Mouse (Mus musculus) layer of hippocampus, adult 2 months (tissue): ENCODE measurements around the gene Ccdc65. TPM values are rescaled to one million over a fixed set of nuclear protein-coding genes. Genes with fewer than 3 reads are reported as not detected.
"Not testable (repeated sequence)": the region's sequence is repeated elsewhere in the genome, so short reads cannot be mapped to it uniquely, and the experiment has no call there.

Source experiments
- DNase-seq, 2 experiments: peaks; one replicate each; pipeline ENCODE4 v3.0.0; 2022; ENCODE audit warnings: low spot score in 2 of 2
- H3K27ac ChIP-seq: fragments of 200-600 bp; 2 replicates; pipeline ENCODE4 v1.8.1; 2022
- H3K4me3 ChIP-seq: fragments of 200-600 bp; 2 replicates; pipeline ENCODE4 v1.8.1; 2022; ENCODE audit warnings: mild to moderate bottlenecking
- CTCF ChIP-seq: fragments of 200-600 bp; conservative IDR thresholded peaks from 2 replicates; pipeline ENCODE4 v1.8.1; 2022; ENCODE audit warnings: antibody characterized with exemption, mild to moderate bottlenecking, moderate library complexity
- total RNA-seq, 2 experiments: library from RNA; stranded (reverse); gene quantifications; 2 replicates each; pipeline ENCODE4 v1.2.3; 2021

Gene Ccdc65
- total RNA-seq, 2 experiments from 2014 or later: 6.7 to 9.5 TPM

DNA sequence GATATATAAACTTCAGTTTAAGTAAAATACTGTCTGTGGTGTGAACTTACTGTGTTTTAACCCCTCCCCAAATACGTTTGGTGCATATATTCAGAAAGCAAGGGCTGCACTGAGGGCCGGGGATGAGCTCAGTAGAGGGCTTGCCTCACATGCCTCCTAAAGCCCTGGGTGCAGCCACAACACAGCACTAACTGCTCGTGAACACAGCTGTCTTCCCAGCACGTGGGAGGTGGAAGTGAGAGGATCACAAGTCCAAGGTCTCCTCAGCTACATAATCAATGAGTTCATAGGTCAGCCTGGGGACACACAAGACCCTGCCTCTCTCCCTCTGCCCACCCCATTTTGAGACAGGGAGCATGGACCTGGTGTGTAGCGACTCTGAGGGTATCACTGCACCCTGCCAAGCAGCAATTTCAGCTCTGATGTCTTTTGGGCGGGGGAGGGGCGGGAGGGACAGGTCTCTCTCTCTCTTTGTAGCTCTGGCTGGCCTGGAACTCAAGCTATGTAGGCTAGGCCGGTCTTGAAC, 24.1 kb downstream of the Ccdc65 start:
- H3K4me3 ChIP-seq: no peak overlapping the region
- no peak for DNase-seq
- H3K27ac ChIP-seq: no peak overlapping the region
- no peak for TF ChIP-seq CTCF

DNA sequence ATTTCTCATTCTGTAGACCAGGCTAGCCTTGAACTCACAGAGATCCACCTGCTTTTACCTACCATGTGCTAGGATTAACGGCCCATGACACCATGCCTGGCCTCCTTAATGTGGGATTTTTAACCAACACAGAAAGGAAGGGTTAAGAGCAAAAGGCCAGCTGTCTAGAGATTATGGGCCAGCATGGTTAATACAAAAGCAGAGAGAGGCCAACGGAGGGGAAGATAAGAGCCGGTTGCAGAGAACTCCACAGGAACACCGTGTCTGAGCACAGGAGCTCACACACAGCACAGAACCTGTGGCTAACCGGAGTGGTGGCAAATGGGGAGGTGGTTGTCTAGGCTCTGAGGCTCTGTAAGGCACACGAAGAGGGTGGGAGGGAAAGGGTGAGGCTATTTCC, 25.4 kb downstream of the Ccdc65 start:
- no peak for DNase-seq
- H3K27ac ChIP-seq: no peak overlapping the region
- no peak overlapping the region for H3K4me3 ChIP-seq
- no peak for TF ChIP-seq CTCF

DNA sequence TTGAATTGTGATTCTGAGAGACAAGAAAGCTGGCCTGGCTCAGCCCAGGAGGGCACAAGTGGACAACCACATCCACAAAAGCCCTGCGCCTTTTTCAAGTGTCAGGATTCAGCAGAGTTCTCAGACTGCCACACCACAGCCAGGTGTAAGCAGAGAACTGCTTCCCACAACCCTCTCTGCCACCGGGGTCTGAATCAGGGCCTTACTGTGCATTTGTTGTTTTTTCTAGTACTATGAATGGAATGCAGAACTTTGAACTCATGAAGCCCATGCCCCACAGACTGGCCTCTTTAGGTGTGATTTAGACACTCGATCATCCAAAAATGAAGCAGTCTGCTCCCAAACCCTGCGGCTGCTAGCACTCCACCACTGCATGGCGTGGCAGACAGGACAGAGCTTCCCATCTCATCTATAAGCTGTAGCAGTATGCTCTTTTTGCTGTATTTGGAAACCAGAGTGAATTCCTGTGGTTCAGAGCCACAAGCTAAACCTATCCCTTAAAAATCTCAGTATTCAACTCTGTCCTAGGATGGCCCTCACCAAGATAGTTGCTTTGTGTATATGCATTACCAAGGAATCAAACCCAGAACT, 26.1 kb downstream of the Ccdc65 start:
- DNase-seq: no peak
- no peak overlapping the region for H3K4me3 ChIP-seq
- H3K27ac ChIP-seq: no peak overlapping the region
- no peak for TF ChIP-seq CTCF

DNA sequence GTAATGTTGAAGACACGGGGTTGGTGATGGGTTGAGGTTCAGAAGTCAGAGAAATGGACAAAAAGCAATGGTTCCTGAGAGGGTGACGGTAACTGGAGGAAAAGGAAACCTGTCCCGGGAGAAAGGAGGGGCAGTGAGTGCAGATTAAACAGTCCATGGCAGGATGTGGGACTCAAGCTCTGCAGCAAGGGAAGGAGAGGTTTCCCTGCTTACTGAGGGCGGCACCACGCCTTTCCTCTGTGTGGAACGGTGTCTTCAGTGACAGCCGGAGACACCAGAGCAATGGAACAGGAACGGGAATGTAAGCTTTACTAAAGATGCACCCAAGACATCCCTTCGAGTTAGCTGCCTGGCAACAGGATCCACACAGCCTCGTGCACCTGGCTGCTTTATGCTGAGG, 28.5 kb downstream of the Ccdc65 start:
- Histone ChIP-seq H3K4me3 (no peak overlapping the region), H3K27ac (no peak overlapping the region)
- TF ChIP-seq CTCF: no peak
- no peak for DNase-seq

DNA sequence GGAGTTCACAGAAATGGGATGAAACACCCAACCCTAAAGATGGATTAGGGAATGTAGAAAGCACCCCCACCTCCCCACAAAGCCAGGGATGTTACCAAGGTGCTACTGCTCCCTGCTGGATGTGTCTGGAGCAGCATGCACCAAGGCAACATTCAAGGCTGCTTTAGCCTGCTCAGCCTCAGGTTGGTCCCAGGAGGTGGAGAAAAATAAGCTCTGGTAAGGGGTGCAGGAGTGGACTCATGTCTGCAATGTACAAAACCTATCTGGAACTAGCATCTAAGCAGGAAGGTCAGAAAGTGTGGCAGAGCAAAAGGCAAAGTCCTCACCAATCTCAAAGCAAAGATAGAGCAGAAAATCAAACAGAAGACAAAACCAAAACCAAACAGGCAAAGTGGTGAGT, 29.9 kb downstream of the Ccdc65 start:
- no peak overlapping the region for H3K4me3 ChIP-seq
- TF ChIP-seq CTCF: peak; percentile 82
- no peak overlapping the region for H3K27ac ChIP-seq
- DNase-seq: peak in 1 of 2 experiments; percentile 58

DNA sequence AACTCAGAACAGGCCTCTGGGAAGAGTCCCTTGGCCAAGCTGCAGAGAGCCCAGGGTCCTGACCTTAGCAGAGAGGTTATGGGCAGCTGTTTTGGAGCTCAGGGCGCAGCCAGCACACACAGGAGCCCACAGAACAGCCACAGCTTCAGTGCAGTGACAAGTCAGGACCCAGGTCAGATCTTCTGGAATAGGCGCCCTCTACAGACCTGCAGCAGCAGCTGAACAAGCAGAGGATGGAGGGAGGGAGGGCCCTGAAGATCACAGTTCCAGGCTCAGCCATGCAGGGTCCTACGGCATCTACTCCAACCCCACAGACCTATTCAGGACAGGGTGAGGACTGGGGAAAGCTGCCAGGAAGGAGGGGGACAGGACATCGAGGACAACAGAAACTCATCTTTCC, 30.8 kb downstream of the Ccdc65 start:
- peak; percentile 47 for TF ChIP-seq CTCF
- no peak overlapping the region for H3K4me3 ChIP-seq
- no peak overlapping the region for H3K27ac ChIP-seq
- no peak for DNase-seq

DNA sequence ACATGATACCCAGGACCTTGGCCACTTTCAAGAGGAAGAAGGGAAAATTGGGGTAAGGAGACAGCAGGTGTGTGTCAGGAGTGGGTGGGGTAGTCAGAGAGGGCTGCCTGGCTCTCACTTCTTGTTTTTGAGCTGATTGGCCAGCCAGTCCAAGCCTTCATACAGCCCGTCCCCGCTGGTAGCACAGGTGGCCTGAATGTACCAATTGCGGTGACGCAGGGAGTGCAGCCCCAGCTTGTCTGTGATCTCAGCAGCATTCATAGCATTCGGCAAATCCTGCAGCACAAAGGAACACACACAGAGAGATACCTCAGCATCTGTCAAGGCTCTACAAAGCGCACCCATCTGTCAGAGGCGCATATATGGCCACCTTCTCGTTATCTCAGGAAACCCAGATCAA, 32.2 kb downstream of the Ccdc65 start:
- Histone ChIP-seq H3K4me3 (no peak overlapping the region), H3K27ac (no peak overlapping the region)
- no peak for TF ChIP-seq CTCF
- peak in 1 of 2 experiments; percentile 32 for DNase-seq

DNA sequence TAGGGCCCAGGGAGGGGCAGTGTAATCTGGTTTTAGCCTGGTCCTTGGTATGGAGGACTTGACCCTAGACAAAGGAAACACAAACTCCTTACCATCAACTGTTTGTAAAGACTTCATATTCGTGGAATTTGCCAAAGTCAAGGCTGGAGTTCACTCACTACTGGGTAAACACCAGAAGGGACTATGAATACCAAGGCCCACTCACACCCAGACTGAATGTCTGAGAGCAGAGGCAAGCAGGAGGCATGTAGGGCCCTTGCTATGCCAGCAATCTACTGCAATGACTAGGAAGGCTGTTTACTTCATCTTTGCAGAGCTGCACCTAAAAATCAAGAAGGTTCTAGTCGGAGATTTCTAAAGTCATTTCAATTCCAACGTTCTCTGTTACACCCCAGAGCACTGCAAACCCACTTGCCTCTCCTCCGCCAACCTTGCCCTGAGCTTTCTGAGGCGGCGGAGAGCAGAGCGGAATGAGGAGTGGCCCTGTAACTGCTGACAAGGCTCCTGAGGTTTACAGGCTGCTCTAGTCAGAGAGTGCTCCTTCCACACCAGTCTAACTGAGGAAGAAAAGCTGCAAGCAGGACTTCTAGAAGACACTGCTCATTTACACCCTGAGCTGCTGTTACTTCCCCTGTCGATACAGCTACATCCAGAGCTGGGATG, 34.9 kb downstream of the Ccdc65 start:
- Histone ChIP-seq H3K27ac (peak overlapping the region; percentile 55; the same call in 1 of the 2 replicates), H3K4me3 (no peak overlapping the region)
- no peak for DNase-seq
- TF ChIP-seq CTCF: no peak

DNA sequence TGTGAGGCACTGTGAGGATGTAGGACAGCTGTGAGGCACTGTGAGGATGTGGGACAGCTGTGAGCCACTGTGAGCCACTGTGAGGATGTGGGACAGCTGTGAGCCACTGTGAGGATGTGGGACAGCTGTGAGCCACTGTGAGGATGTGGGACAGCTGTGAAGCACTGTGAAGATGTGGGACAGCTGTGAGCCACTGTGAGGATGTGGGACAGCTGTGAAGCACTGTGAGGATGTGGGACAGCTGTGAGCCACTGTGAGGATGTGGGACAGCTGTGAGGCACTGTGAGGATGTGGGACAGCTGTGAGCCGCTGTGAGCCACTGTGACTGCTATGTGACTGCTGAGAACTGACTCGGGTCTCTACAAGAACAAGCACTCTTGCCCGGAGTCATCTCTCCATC, 35.9 kb downstream of the Ccdc65 start:
- H3K27ac ChIP-seq, H3K4me3 ChIP-seq, DNase-seq: not testable (repeated sequence)

DNA sequence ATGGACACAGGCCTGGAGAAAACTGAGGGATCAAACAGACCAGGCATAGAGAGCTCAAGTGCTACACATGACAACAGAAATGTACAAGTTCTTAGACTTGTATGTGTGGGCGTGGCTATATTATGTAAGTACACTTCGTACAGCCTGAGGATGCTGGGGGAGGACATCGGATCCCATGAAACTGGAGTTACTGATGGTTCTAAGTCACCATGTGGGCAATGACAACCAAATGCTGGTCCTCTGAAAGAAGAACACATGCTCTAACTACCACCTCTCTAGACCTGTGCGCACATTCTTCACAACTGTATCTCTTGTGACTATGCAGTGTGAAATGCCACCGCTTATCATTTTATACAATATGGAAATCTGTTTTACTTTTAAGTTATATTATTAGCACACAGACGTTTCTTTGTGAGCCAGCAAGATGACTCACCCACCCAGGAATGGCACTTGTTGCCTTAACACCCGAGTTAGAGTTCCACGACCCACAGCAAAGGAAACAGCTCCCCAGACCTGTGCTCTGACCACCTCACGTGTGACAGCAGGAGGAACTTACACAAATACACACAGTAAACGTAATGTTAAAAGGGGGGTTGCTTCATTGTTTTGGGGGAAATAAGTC, 38.4 kb downstream of the Ccdc65 start:
- peak overlapping the region; percentile 43; the same call in 1 of the 2 replicates for H3K27ac ChIP-seq
- no peak for TF ChIP-seq CTCF
- H3K4me3 ChIP-seq: no peak overlapping the region
- DNase-seq: no peak

DNA sequence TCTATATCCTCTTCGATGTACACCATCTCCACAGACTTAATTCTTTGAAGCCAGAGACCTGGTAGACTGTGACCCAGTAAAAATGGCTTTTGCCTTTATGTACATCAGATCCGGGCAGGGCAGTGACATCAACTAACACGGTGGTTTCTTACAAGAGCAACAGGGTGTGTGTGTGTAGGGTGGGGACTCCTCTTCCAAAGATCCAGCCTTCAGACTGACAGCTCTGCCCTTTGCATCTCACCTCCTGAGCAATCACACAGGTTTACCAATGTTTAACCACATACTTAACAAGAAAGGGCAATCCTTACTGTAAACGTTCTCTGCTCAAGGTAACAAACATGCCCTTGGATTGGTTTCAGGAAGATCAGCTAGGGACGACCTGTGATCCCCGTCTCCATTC, 39.3 kb downstream of the Ccdc65 start:
- H3K27ac ChIP-seq: 0 out of 2 replicates have a peak overlapping the region, but pooled peaks have one; percentile 18
- TF ChIP-seq CTCF: no peak
- no peak for DNase-seq
- H3K4me3 ChIP-seq: no peak overlapping the region

DNA sequence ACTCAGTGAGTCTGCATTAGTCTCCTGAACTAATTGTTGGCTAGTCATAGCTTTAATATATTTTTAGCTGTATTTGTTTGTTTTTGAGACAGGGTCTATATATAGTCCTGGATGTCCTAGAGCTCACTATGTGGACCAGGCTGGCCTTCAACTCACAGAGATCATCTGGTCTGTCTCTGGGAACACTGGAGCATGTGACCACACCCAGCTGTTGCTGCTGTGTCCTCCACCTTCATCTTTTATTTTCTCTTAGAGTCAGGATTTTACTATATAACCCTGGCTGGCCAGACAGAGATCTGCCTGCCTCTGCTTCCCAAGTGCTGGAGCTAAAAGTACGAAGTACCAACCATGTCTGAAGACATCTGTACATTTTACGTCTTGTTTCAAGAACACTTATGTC, 41.1 kb downstream of the Ccdc65 start:
- no peak for DNase-seq
- no peak for TF ChIP-seq CTCF
- no peak overlapping the region for H3K4me3 ChIP-seq
- no peak overlapping the region for H3K27ac ChIP-seq

DNA sequence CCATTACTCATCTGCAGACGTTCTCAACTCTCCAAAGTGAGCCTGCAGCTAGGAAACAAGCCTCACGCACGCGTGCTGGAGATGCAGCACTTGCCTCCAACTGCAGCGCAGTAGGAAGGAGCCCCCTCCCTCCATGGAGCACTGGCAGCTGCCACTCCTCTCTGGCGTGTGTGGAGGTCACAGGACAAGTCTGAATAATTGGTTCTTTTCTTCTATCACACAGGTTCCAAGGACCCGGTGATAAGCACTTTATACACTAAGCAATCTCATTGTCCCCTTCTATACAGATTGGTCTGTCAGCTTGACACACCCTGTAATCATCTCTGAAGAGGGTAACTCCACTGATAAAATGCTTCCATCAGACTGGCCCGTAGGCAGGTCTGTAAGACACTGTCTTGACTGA, 45.0 kb downstream of the Ccdc65 start:
- no peak for DNase-seq
- Histone ChIP-seq H3K27ac (no peak overlapping the region), H3K4me3 (no peak overlapping the region)
- no peak for TF ChIP-seq CTCF

DNA sequence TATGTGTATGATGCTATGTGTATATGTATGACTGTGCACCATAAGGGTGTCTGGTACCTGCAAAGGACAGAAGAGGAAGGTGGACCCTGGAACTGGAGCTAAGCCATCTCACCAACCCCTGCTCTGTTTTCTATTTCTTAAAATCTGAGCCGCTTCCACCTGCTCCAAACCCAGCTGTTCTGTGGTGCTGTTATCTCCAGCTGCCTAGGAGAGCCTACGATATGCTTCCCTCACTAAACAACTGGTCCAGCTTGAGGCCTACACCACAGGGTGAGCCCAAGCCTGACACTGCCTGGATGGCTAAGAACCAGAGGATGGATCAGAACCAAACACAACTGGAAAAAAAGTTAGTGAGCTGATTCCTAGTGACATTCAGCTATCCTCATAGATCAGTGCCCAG, 46.1 kb downstream of the Ccdc65 start:
- Histone ChIP-seq H3K27ac (no peak overlapping the region), H3K4me3 (no peak overlapping the region)
- TF ChIP-seq CTCF: no peak
- no peak for DNase-seq
